Mouse (Mus musculus) bone marrow macrophage, adult 2 months (primary cell): ENCODE data around the gene Pidd1.

ENCODE experiments used
- CTCF ChIP-seq: IDR thresholded peaks from 2 replicates; pipeline ENCODE4 v1.5.1; 2012; ENCODE audit warnings: low read depth, mild to moderate bottlenecking, low read length, moderate library complexity
- POLR2A ChIP-seq: IDR thresholded peaks from 2 replicates; pipeline ENCODE4 v1.6.1; 2012; ENCODE audit warnings: mild to moderate bottlenecking, low read depth, low read length, borderline replicate concordance

DNA sequence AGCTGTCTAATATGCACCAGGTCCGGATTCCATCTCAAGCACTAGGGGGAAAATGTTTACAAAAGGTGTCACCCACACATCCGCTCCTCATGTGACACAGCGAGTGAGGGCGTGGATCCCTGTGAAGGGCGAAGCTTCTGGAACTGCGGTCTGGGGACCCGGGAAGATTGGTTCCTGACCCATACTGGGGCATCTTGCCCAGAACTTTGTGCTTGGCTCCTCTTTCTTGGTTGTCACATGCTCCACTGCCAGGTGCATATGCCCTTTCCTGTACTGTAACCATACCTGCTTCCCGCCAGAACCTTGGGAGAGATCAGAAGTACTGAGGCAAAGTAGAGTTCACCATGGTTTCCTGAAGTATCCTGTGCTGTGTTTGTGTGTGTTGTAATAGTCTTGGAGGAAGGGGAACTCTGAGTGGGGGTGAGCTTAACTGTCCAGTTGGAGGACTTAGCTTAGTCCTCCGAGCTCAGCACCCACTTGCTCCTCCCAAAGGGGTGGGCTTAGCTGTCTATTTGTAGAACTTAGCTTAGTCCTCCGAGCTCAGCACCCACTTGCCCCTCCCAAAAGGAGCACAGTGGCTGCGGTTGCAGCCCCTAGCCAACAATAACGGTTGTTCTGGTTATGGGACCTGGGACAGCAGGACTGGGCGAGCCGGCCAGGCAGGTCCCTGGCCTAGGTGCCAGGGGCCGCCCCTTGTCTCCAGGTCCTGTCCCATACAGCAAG lies 16.7 kb upstream of the Pidd1 start, which contains the start of gene Cracr2b:
- TF ChIP-seq POLR2A = no peak
- no peak for TF ChIP-seq CTCF
